Comparison of ENCODE assay signal across 27 mouse cellular contexts in genomic region chr11:115037669-115038068, GRCm38 (mm10). TPM values are rescaled to one million over a fixed set of nuclear protein-coding genes. Genes with fewer than 3 reads are reported as not detected.
"Had no signal": no experiment of that assay in that cellular context is flagged by ENCODE, and none has a peak within 500 bp of the region (broad histone marks: within the 10 kb centered on the region; RNA-seq: fewer than 3 reads in every experiment).

Gene Cd300ld5 (minus strand): TSS chr11:115037769.

RNA-seq across cellular contexts. Expression of gene Cd300ld5, which starts in this region (rescaled TPM):
- total RNA-seq: hematopoietic stem cell, adult 5-6 weeks; hindbrain, postnatal 0 days had no signal
- polyA plus RNA-seq: heart, embryonic 10.5 days; heart, embryonic 11.5 days; heart, embryonic 12.5 days; heart, embryonic 13.5 days; heart, embryonic 14.5 days; heart, embryonic 15.5 days; heart, embryonic 16.5 days; heart, postnatal 0 days; hindbrain, embryonic 10.5 days; hindbrain, embryonic 11.5 days; hindbrain, embryonic 12.5 days; hindbrain, embryonic 13.5 days; hindbrain, embryonic 14.5 days; hindbrain, embryonic 15.5 days; hindbrain, embryonic 16.5 days; hindbrain, postnatal 0 days; inflammation-experienced regulatory T-cells, adult 6 months; intestine, embryonic 14.5 days; intestine, embryonic 15.5 days; intestine, embryonic 16.5 days; intestine, postnatal 0 days; kidney, embryonic 14.5 days; kidney, embryonic 15.5 days; kidney, embryonic 16.5 days; kidney, postnatal 0 days; large intestine, adult 2 months had no signal
